Mouse (Mus musculus): Measurements from ENCODE around the gene Abcg1. TPM values are rescaled to one million over a fixed set of nuclear protein-coding genes. Genes with fewer than 3 reads are reported as not detected.
A peak's percentile ranks its signal among the peaks of the same experiment; 100 is the strongest.

Abcg1 gene
- polyA plus RNA-seq, 1 experiment from 2014 or later: 6.1 TPM

- Histone ChIP-seq H3K4me1 (replicated peaks) (peaks cover 42% of the 10 kb centered on the region), H3K9me3 (replicated peaks) (no peaks in the 10 kb centered on the region), H3K27ac (no peak overlapping the region), H3K4me2 (no peak overlapping the region), H3K27me3 (0 out of 2 replicates have a peak, but pooled peaks cover 3% of the 10 kb centered on the region), H3K36me3 (peaks cover 3% of the 10 kb centered on the region; the same call in 1 of the 2 replicates), H3K9ac (no peak overlapping the region), H3K4me3 (replicated peaks) (no peak overlapping the region)
- 84% methylated on average over 8 of the region's 8 CpGs for WGBS (ENCODE audit: insufficient replicate concordance)
- DNase-seq (no peak), ATAC-seq (ENCODE audit: low read depth) (no peak)
Observed at GRCm38 (mm10) chr17:31103823-31104222, 46.3 kb downstream of the Abcg1 start.

GRCm38 (mm10) chr17:31108388-31108787, 50.9 kb downstream of the Abcg1 start:
- Histone ChIP-seq H3K4me2 (no peak overlapping the region), H3K27me3 (0 out of 2 replicates have a peak, but pooled peaks cover 3% of the 10 kb centered on the region), H3K4me3 (replicated peaks) (no peak overlapping the region), H3K4me1 (replicated peaks) (peaks cover 22% of the 10 kb centered on the region), H3K9ac (no peak overlapping the region), H3K9me3 (replicated peaks) (no peaks in the 10 kb centered on the region), H3K36me3 (peaks cover 3% of the 10 kb centered on the region; the same call in 1 of the 2 replicates), H3K27ac (no peak overlapping the region)
- WGBS (ENCODE audit: insufficient replicate concordance): 78% methylated on average over 15 of the region's 15 CpGs
- ATAC-seq (ENCODE audit: low read depth) (no peak), DNase-seq (no peak)

GRCm38 (mm10) chr17:31113191-31113856, 55.8 kb downstream of the Abcg1 start:
- ATAC-seq (ENCODE audit: low read depth) (no peak), DNase-seq (no peak)
- Histone ChIP-seq H3K9ac (no peak overlapping the region), H3K27ac (no peak overlapping the region), H3K4me1 (replicated peaks) (0 out of 2 replicates have a peak, but pooled peaks cover 5% of the 10 kb centered on the region), H3K4me2 (no peak overlapping the region), H3K36me3 (peaks cover 3% of the 10 kb centered on the region; the same call in 1 of the 2 replicates), H3K4me3 (replicated peaks) (no peak overlapping the region), H3K27me3 (no peaks in the 10 kb centered on the region), H3K9me3 (replicated peaks) (no peaks in the 10 kb centered on the region)
- whole genome bisulfite sequencing (ENCODE audit: insufficient replicate concordance): 75% methylated on average over 9 of the region's 9 CpGs

GRCm38 (mm10) chr17:31116063-31116462, 58.6 kb downstream of the Abcg1 start:
- ATAC-seq (ENCODE audit: low read depth) (0 out of 2 replicates have a peak, but pooled peaks have one; percentile 38), DNase-seq (no peak)
- peaks cover 5% of the 10 kb centered on the region for H3K4me1 ChIP-seq (replicated peaks)
- no peak overlapping the region for H3K27ac ChIP-seq
- 61% methylated on average over 6 of the region's 6 CpGs for WGBS (ENCODE audit: insufficient replicate concordance)
- no peak overlapping the region for H3K4me3 ChIP-seq (replicated peaks)
- no peaks in the 10 kb centered on the region for H3K9me3 ChIP-seq (replicated peaks)
- H3K36me3 ChIP-seq: no peaks in the 10 kb centered on the region
- no peak overlapping the region for H3K9ac ChIP-seq
- peaks cover 6% of the 10 kb centered on the region; the same call in 1 of the 2 replicates for H3K27me3 ChIP-seq
- no peak overlapping the region for H3K4me2 ChIP-seq

- Histone ChIP-seq H3K4me1 (replicated peaks) (peaks cover 13% of the 10 kb centered on the region), H3K9ac (no peak overlapping the region), H3K4me2 (no peak overlapping the region), H3K36me3 (no peaks in the 10 kb centered on the region), H3K9me3 (replicated peaks) (no peaks in the 10 kb centered on the region), H3K27me3 (peaks cover 6% of the 10 kb centered on the region; the same call in 1 of the 2 replicates), H3K27ac (no peak overlapping the region), H3K4me3 (replicated peaks) (no peak overlapping the region)
- DNase-seq (no peak), ATAC-seq (ENCODE audit: low read depth) (no peak; the same call in 1 of the 2 replicates)
- WGBS (ENCODE audit: insufficient replicate concordance): 73% methylated on average over 5 of the region's 5 CpGs
Observed at GRCm38 (mm10) chr17:31117946-31118345, 60.5 kb downstream of the Abcg1 start.

GRCm38 (mm10) chr17:31119429-31119828, 62.0 kb downstream of the Abcg1 start:
- peak; percentile 49 for ATAC-seq (ENCODE audit: low read depth)
- peaks cover 6% of the 10 kb centered on the region; the same call in 1 of the 2 replicates for H3K27me3 ChIP-seq
- no peak overlapping the region for H3K4me2 ChIP-seq
- peak; percentile 61 for DNase-seq
- H3K36me3 ChIP-seq: no peaks in the 10 kb centered on the region
- no peak overlapping the region for H3K4me3 ChIP-seq (replicated peaks)
- H3K9ac ChIP-seq: no peak overlapping the region
- no peak overlapping the region for H3K27ac ChIP-seq
- WGBS (ENCODE audit: insufficient replicate concordance): 2% methylated on average over 7 of the region's 7 CpGs
- peaks cover 13% of the 10 kb centered on the region for H3K4me1 ChIP-seq (replicated peaks)
- H3K9me3 ChIP-seq (replicated peaks): no peaks in the 10 kb centered on the region

- 5% methylated on average over 8 of the region's 8 CpGs for WGBS (ENCODE audit: insufficient replicate concordance)
- H3K4me1 ChIP-seq (replicated peaks): peaks cover 13% of the 10 kb centered on the region
- no peak overlapping the region for H3K4me2 ChIP-seq
- no peaks in the 10 kb centered on the region for H3K9me3 ChIP-seq (replicated peaks)
- no peak overlapping the region for H3K4me3 ChIP-seq (replicated peaks)
- H3K36me3 ChIP-seq: no peaks in the 10 kb centered on the region
- H3K27ac ChIP-seq: no peak overlapping the region
- peaks cover 7% of the 10 kb centered on the region; the same call in 1 of the 2 replicates for H3K27me3 ChIP-seq
- ATAC-seq (ENCODE audit: low read depth) (no peak), DNase-seq (peak; percentile 26)
- no peak overlapping the region for H3K9ac ChIP-seq
Observed at GRCm38 (mm10) chr17:31121975-31122374, 64.5 kb downstream of the Abcg1 start.

GRCm38 (mm10) chr17:31125548-31126266, 68.2 kb downstream of the Abcg1 start:
- H3K4me1 ChIP-seq (replicated peaks): peaks cover 10% of the 10 kb centered on the region
- no peak overlapping the region for H3K9ac ChIP-seq
- ATAC-seq (ENCODE audit: low read depth) (no peak), DNase-seq (no peak)
- peaks cover 11% of the 10 kb centered on the region; the same call in 1 of the 2 replicates for H3K27me3 ChIP-seq
- no peak overlapping the region for H3K4me3 ChIP-seq (replicated peaks)
- H3K9me3 ChIP-seq (replicated peaks): no peaks in the 10 kb centered on the region
- H3K4me2 ChIP-seq: no peak overlapping the region
- no peaks in the 10 kb centered on the region for H3K36me3 ChIP-seq
- WGBS (ENCODE audit: insufficient replicate concordance): 48% methylated on average over 9 of the region's 9 CpGs
- H3K27ac ChIP-seq: no peak overlapping the region

GRCm38 (mm10) chr17:31128708-31129318, 71.3 kb downstream of the Abcg1 start:
- no peaks in the 10 kb centered on the region for H3K9me3 ChIP-seq (replicated peaks)
- ATAC-seq (ENCODE audit: low read depth): no peak
- peaks cover 13% of the 10 kb centered on the region; the same call in 1 of the 2 replicates for H3K27me3 ChIP-seq
- no peak overlapping the region for H3K9ac ChIP-seq
- no peak overlapping the region for H3K4me2 ChIP-seq
- no peak overlapping the region for H3K27ac ChIP-seq
- no peaks in the 10 kb centered on the region for H3K36me3 ChIP-seq
- no peaks in the 10 kb centered on the region for H3K4me1 ChIP-seq (replicated peaks)
- WGBS (ENCODE audit: insufficient replicate concordance): 61% methylated on average over 9 of the region's 9 CpGs
- H3K4me3 ChIP-seq (replicated peaks): no peak overlapping the region
- DNase-seq: no peak

- Histone ChIP-seq H3K4me3 (replicated peaks) (no peak within 1 kb of the TSS), H3K9ac (no peak within 1 kb of the TSS), H3K9me3 (replicated peaks) (no peaks in the 10 kb centered on the region), H3K4me2 (no peak within 1 kb of the TSS), H3K27me3 (peaks cover 13% of the 10 kb centered on the region; the same call in 1 of the 2 replicates), H3K27ac (no peak within 1 kb of the TSS), H3K4me1 (replicated peaks) (peaks cover 2% of the 10 kb centered on the region; the same call in 1 of the 2 replicates), H3K36me3 (no peaks in the 10 kb centered on the region)
- 27% methylated on average over 2 of the region's 2 CpGs for WGBS (ENCODE audit: insufficient replicate concordance)
- ATAC-seq (ENCODE audit: low read depth) (no peak; the same call in 1 of the 2 replicates), DNase-seq (no peak)
Observed at GRCm38 (mm10) chr17:31129452-31129851, 72.0 kb downstream of the Abcg1 start, which contains the start of gene Tff3. Gene Tff3, minus strand, starts transcription at chr17:31129646.

- Histone ChIP-seq H3K36me3 (no peaks in the 10 kb centered on the region), H3K4me2 (no peak overlapping the region), H3K27me3 (peaks cover 13% of the 10 kb centered on the region; the same call in 1 of the 2 replicates), H3K4me3 (replicated peaks) (no peak overlapping the region), H3K27ac (no peak overlapping the region), H3K9ac (no peak overlapping the region), H3K4me1 (replicated peaks) (peaks cover 8% of the 10 kb centered on the region; the same call in 1 of the 2 replicates), H3K9me3 (replicated peaks) (no peaks in the 10 kb centered on the region)
- WGBS (ENCODE audit: insufficient replicate concordance): 65% methylated on average over 10 of the region's 10 CpGs
- DNase-seq: no peak
- no peak for ATAC-seq (ENCODE audit: low read depth)
Observed at GRCm38 (mm10) chr17:31131269-31131821, 73.9 kb downstream of the Abcg1 start.

All from liver, embryonic 13.5 days (tissue).